Mouse (Mus musculus): ENCODE results near the gene Zfp941. TPM values are rescaled to one million over a fixed set of nuclear protein-coding genes. Genes with fewer than 3 reads are reported as not detected.

Zfp941 gene
- total and polyA plus RNA-seq, 2 experiments from 2014 or later = 0.11 to 0.45 TPM

GRCm38 (mm10) chr7:140811714-140812113 lies 10.3 kb downstream of the Zfp941 start:
- no peak overlapping the region for H3K9ac ChIP-seq (replicated peaks; ENCODE audit: low read depth, low read length)
- no peak overlapping the region for H3K27ac ChIP-seq (ENCODE audit: low read depth)
- H3K27me3 ChIP-seq (ENCODE audit: control insufficient read depth, insufficient read depth, low read length) = no peaks in the 10 kb centered on the region
- no peaks in the 10 kb centered on the region for H3K9me3 ChIP-seq (replicated peaks; ENCODE audit: control insufficient read depth, low read length)
- peaks cover 13% of the 10 kb centered on the region; the same call in 1 of the 2 replicates for H3K36me3 ChIP-seq (replicated peaks; ENCODE audit: control insufficient read depth, insufficient read depth, low read length)
- WGBS = 81% methylated on average over 13 of the region's 13 CpGs
- H3K4me3 ChIP-seq (ENCODE audit: low read depth, low read length) = no peak overlapping the region
- DNase-seq (ENCODE audit: low spot score) = no peak
- TF ChIP-seq EP300 (IDR thresholded peaks at IDR 0.05; ENCODE audit: low read depth) = no peak
- no peak for TF ChIP-seq CTCF (IDR thresholded peaks at IDR 0.05; ENCODE audit: low read depth)
- H3K4me1 ChIP-seq (ENCODE audit: control insufficient read depth, insufficient read depth) = no peaks in the 10 kb centered on the region
- H3K4me2 ChIP-seq (ENCODE audit: low read depth, low read length) = no peak overlapping the region
- no peak for ATAC-seq (ENCODE audit: insufficient read depth, low read depth)

- TF ChIP-seq EP300 (IDR thresholded peaks at IDR 0.05; ENCODE audit: low read depth) (no peak), CTCF (IDR thresholded peaks at IDR 0.05; ENCODE audit: low read depth) (no peak)
- 89% methylated on average over 6 of the region's 6 CpGs for WGBS
- ATAC-seq (ENCODE audit: insufficient read depth, low read depth) = no peak
- Histone ChIP-seq H3K4me2 (ENCODE audit: low read depth, low read length) (no peak overlapping the region), H3K9me3 (replicated peaks; ENCODE audit: control insufficient read depth, low read length) (no peaks in the 10 kb centered on the region), H3K9ac (replicated peaks; ENCODE audit: low read depth, low read length) (no peak overlapping the region), H3K27ac (ENCODE audit: low read depth) (no peak overlapping the region), H3K4me1 (ENCODE audit: control insufficient read depth, insufficient read depth) (no peaks in the 10 kb centered on the region), H3K27me3 (ENCODE audit: control insufficient read depth, insufficient read depth, low read length) (no peaks in the 10 kb centered on the region), H3K4me3 (ENCODE audit: low read depth, low read length) (no peak overlapping the region), H3K36me3 (replicated peaks; ENCODE audit: control insufficient read depth, insufficient read depth, low read length) (peaks cover 13% of the 10 kb centered on the region; the same call in 1 of the 2 replicates)
- no peak for DNase-seq (ENCODE audit: low spot score)
These were observed 11.5 kb downstream of the Zfp941 start for GRCm38 (mm10) chr7:140810496-140810895.

- Histone ChIP-seq H3K4me1 (ENCODE audit: control insufficient read depth, insufficient read depth) (no peaks in the 10 kb centered on the region), H3K4me3 (ENCODE audit: low read depth, low read length) (no peak overlapping the region), H3K36me3 (replicated peaks; ENCODE audit: control insufficient read depth, insufficient read depth, low read length) (no peaks in the 10 kb centered on the region), H3K27ac (ENCODE audit: low read depth) (no peak overlapping the region), H3K4me2 (ENCODE audit: low read depth, low read length) (no peak overlapping the region), H3K9me3 (replicated peaks; ENCODE audit: control insufficient read depth, low read length) (no peaks in the 10 kb centered on the region), H3K9ac (replicated peaks; ENCODE audit: low read depth, low read length) (no peak overlapping the region), H3K27me3 (ENCODE audit: control insufficient read depth, insufficient read depth, low read length) (no peaks in the 10 kb centered on the region)
- TF ChIP-seq EP300 (IDR thresholded peaks at IDR 0.05; ENCODE audit: low read depth) (no peak), CTCF (IDR thresholded peaks at IDR 0.05; ENCODE audit: low read depth) (peak; percentile 44)
- DNase-seq (ENCODE audit: low spot score) (no peak), ATAC-seq (ENCODE audit: insufficient read depth, low read depth) (no peak)
- WGBS = 18% methylated on average over 1 of the region's 1 CpGs
These were observed 16.3 kb downstream of the Zfp941 start for GRCm38 (mm10) chr7:140805704-140806103.

GRCm38 (mm10) chr7:140802629-140803028 lies 19.3 kb downstream of the Zfp941 start:
- DNase-seq (ENCODE audit: low spot score) (no peak), ATAC-seq (ENCODE audit: insufficient read depth, low read depth) (no peak)
- no peak overlapping the region for H3K27ac ChIP-seq (ENCODE audit: low read depth)
- H3K4me1 ChIP-seq (ENCODE audit: control insufficient read depth, insufficient read depth) = no peaks in the 10 kb centered on the region
- no peak overlapping the region for H3K4me3 ChIP-seq (ENCODE audit: low read depth, low read length)
- 68% methylated on average over 6 of the region's 6 CpGs for WGBS
- TF ChIP-seq EP300 (IDR thresholded peaks at IDR 0.05; ENCODE audit: low read depth) = no peak
- TF ChIP-seq CTCF (IDR thresholded peaks at IDR 0.05; ENCODE audit: low read depth) = no peak
- no peaks in the 10 kb centered on the region for H3K27me3 ChIP-seq (ENCODE audit: control insufficient read depth, insufficient read depth, low read length)
- no peaks in the 10 kb centered on the region for H3K9me3 ChIP-seq (replicated peaks; ENCODE audit: control insufficient read depth, low read length)
- no peaks in the 10 kb centered on the region for H3K36me3 ChIP-seq (replicated peaks; ENCODE audit: control insufficient read depth, insufficient read depth, low read length)
- no peak overlapping the region for H3K4me2 ChIP-seq (ENCODE audit: low read depth, low read length)
- H3K9ac ChIP-seq (replicated peaks; ENCODE audit: low read depth, low read length) = no peak overlapping the region

- ATAC-seq (ENCODE audit: insufficient read depth, low read depth) (no peak), DNase-seq (ENCODE audit: low spot score) (no peak)
- H3K27ac ChIP-seq (ENCODE audit: low read depth) = no peak overlapping the region
- 44% methylated on average over 2 of the region's 2 CpGs for whole genome bisulfite sequencing
- H3K9ac ChIP-seq (replicated peaks; ENCODE audit: low read depth, low read length) = no peak overlapping the region
- H3K4me1 ChIP-seq (ENCODE audit: control insufficient read depth, insufficient read depth) = no peaks in the 10 kb centered on the region
- TF ChIP-seq EP300 (IDR thresholded peaks at IDR 0.05; ENCODE audit: low read depth) (no peak), CTCF (IDR thresholded peaks at IDR 0.05; ENCODE audit: low read depth) (no peak)
- H3K27me3 ChIP-seq (ENCODE audit: control insufficient read depth, insufficient read depth, low read length) = no peaks in the 10 kb centered on the region
- H3K4me3 ChIP-seq (ENCODE audit: low read depth, low read length) = no peak overlapping the region
- no peaks in the 10 kb centered on the region for H3K9me3 ChIP-seq (replicated peaks; ENCODE audit: control insufficient read depth, low read length)
- H3K36me3 ChIP-seq (replicated peaks; ENCODE audit: control insufficient read depth, insufficient read depth, low read length) = no peaks in the 10 kb centered on the region
- H3K4me2 ChIP-seq (ENCODE audit: low read depth, low read length) = no peak overlapping the region
These were observed 23.8 kb downstream of the Zfp941 start for GRCm38 (mm10) chr7:140798212-140798611.

GRCm38 (mm10) chr7:140797619-140798018 lies 24.4 kb downstream of the Zfp941 start:
- Histone ChIP-seq H3K4me3 (ENCODE audit: low read depth, low read length) (no peak overlapping the region), H3K4me1 (ENCODE audit: control insufficient read depth, insufficient read depth) (no peaks in the 10 kb centered on the region), H3K9me3 (replicated peaks; ENCODE audit: control insufficient read depth, low read length) (no peaks in the 10 kb centered on the region), H3K9ac (replicated peaks; ENCODE audit: low read depth, low read length) (no peak overlapping the region), H3K27me3 (ENCODE audit: control insufficient read depth, insufficient read depth, low read length) (no peaks in the 10 kb centered on the region), H3K36me3 (replicated peaks; ENCODE audit: control insufficient read depth, insufficient read depth, low read length) (no peaks in the 10 kb centered on the region), H3K4me2 (ENCODE audit: low read depth, low read length) (no peak overlapping the region), H3K27ac (ENCODE audit: low read depth) (no peak overlapping the region)
- ATAC-seq (ENCODE audit: insufficient read depth, low read depth) = no peak
- no peak for DNase-seq (ENCODE audit: low spot score)
- TF ChIP-seq EP300 (IDR thresholded peaks at IDR 0.05; ENCODE audit: low read depth) (no peak), CTCF (IDR thresholded peaks at IDR 0.05; ENCODE audit: low read depth) (no peak)
- WGBS = 84% methylated on average over 3 of the region's 3 CpGs

Measured in heart, postnatal 0 days (tissue).